ENCODE assay signal across 20 mouse cellular contexts in genomic region chr13:78802838-78803124, GRCm38 (mm10).
DNase-seq lines count a peak whose midpoint lies in the region; ATAC-seq lines count a peak whose summit lies in the region.
"Had no signal": no experiment of that assay in that cellular context is flagged by ENCODE, and none has a peak within 500 bp of the region (broad histone marks: within the 10 kb centered on the region; RNA-seq: fewer than 3 reads in every experiment).

No protein-coding gene starts in this region.

- no peaks in the 10 kb centered on the region for H3K9me3 ChIP-seq in hindbrain, embryonic 11.5 days (ENCODE audit: control insufficient read depth, low read length)
- no peaks in the 10 kb centered on the region for H3K9me3 ChIP-seq in hindbrain, embryonic 10.5 days
- no peaks in the 10 kb centered on the region for H3K9me3 ChIP-seq in liver, embryonic 12.5 days (replicated peaks)
- H3K9me3 ChIP-seq: G1E; heart, embryonic 15.5 days; hindbrain, embryonic 15.5 days; limb, embryonic 12.5 days had no signal

- no peak overlapping the region for H3K4me2 ChIP-seq in hindbrain, embryonic 11.5 days (replicated peaks; ENCODE audit: low read depth, low read length)
- H3K4me2 ChIP-seq in liver, embryonic 12.5 days: no peak overlapping the region
- H3K4me2 ChIP-seq: heart, embryonic 15.5 days; hindbrain, embryonic 15.5 days; limb, embryonic 12.5 days had no signal

- H3K36me3 ChIP-seq in hindbrain, embryonic 11.5 days (ENCODE audit: control insufficient read depth, insufficient read depth, low read length): no peaks in the 10 kb centered on the region
- H3K36me3 ChIP-seq in hindbrain, embryonic 10.5 days: no peaks in the 10 kb centered on the region
- H3K36me3 ChIP-seq in liver, embryonic 12.5 days: no peaks in the 10 kb centered on the region
- H3K36me3 ChIP-seq: G1E; heart, embryonic 15.5 days; hindbrain, embryonic 15.5 days; limb, embryonic 12.5 days had no signal

- 0 out of 2 replicates have a peak, but pooled peaks have one; percentile 57 for ATAC-seq in hindbrain, embryonic 11.5 days (ENCODE audit: low FRiP score)
- no peak for ATAC-seq in CD4-positive, CD25-positive, alpha-beta regulatory T cell, adult 4 months
- ATAC-seq in liver, embryonic 12.5 days: no peak
- ATAC-seq: intestine, postnatal 0 days; midbrain, embryonic 16.5 days had no signal

- no peaks in the 10 kb centered on the region for H3K27me3 ChIP-seq in hindbrain, embryonic 11.5 days (ENCODE audit: control insufficient read depth, insufficient read depth, low read length)
- no peaks in the 10 kb centered on the region for H3K27me3 ChIP-seq in hindbrain, embryonic 10.5 days (ENCODE audit: insufficient read depth, poor library complexity, severe bottlenecking)
- no peaks in the 10 kb centered on the region for H3K27me3 ChIP-seq in liver, embryonic 12.5 days (replicated peaks)
- H3K27me3 ChIP-seq: heart, embryonic 15.5 days; hindbrain, embryonic 15.5 days; limb, embryonic 12.5 days had no signal

- no peak overlapping the region for H3K9ac ChIP-seq in hindbrain, embryonic 11.5 days (ENCODE audit: low read depth, low read length)
- H3K9ac ChIP-seq in liver, embryonic 12.5 days: no peak overlapping the region
- H3K9ac ChIP-seq: heart, embryonic 15.5 days; hindbrain, embryonic 15.5 days; limb, embryonic 12.5 days; liver, embryonic 14.5 days had no signal

- H3K4me1 ChIP-seq in hindbrain, embryonic 11.5 days (replicated peaks; ENCODE audit: control insufficient read depth, insufficient read depth, low read length): no peaks in the 10 kb centered on the region
- 0 out of 2 replicates have a peak, but pooled peaks cover 6% of the 10 kb centered on the region for H3K4me1 ChIP-seq in hindbrain, embryonic 10.5 days (replicated peaks)
- no peaks in the 10 kb centered on the region for H3K4me1 ChIP-seq in liver, embryonic 12.5 days
- H3K4me1 ChIP-seq: heart, embryonic 15.5 days; hindbrain, embryonic 15.5 days; limb, embryonic 12.5 days had no signal

- H3K4me3 ChIP-seq in hindbrain, embryonic 11.5 days (ENCODE audit: low read depth, low read length): no peak overlapping the region
- no peak overlapping the region for H3K4me3 ChIP-seq in hindbrain, embryonic 10.5 days
- H3K4me3 ChIP-seq in liver, embryonic 12.5 days: no peak overlapping the region
- H3K4me3 ChIP-seq: heart, embryonic 15.5 days; hindbrain, embryonic 15.5 days; limb, embryonic 12.5 days had no signal

- peak; percentile 22 for DNase-seq in embryo, embryonic 10.5 days (ENCODE audit: low spot score)
- DNase-seq in embryo, embryonic 10 days (ENCODE audit: low spot score): no peak
- DNase-seq in hindbrain, embryonic 11.5 days (ENCODE audit: low spot score): peak; percentile 2
- DNase-seq in hindbrain, embryonic 10.5 days (ENCODE audit: low spot score): no peak
- peak; percentile 9 for DNase-seq in retina, embryonic 14.5 days (ENCODE audit: low spot score)
- no peak for DNase-seq in retina, postnatal 1 day
- DNase-seq: cerebellum, adult 18-20 months; cerebellum, postnatal 25 days; gastrocnemius, postnatal 10 days; lung, postnatal 10 days; thymus, postnatal 14 days had no signal

- H3K27ac ChIP-seq in hindbrain, embryonic 11.5 days (ENCODE audit: low read depth, low read length): no peak overlapping the region
- H3K27ac ChIP-seq in hindbrain, embryonic 10.5 days: no peak overlapping the region
- H3K27ac ChIP-seq in liver, embryonic 12.5 days: no peak overlapping the region
- H3K27ac ChIP-seq: heart, embryonic 15.5 days; hindbrain, embryonic 15.5 days; limb, embryonic 12.5 days; liver, embryonic 14.5 days had no signal

Comparison
In these comparisons a context has a peak if more than half of its experiments do, and no peak if none do; other contexts are left out.
1. DNase-seq: peak in embryo, embryonic 10.5 days (single experiment), hindbrain, embryonic 11.5 days (single experiment) and retina, embryonic 14.5 days (single experiment); none in embryo, embryonic 10 days (single experiment), hindbrain, embryonic 10.5 days (single experiment) and retina, postnatal 1 day (single experiment).